Mouse (Mus musculus) hindbrain, embryonic 12.5 days (tissue): ENCODE measurements around the gene Slc2a3. TPM values are rescaled to one million over a fixed set of nuclear protein-coding genes. Genes with fewer than 3 reads are reported as not detected.

Experiments
- ATAC-seq: fragments of 200-750 bp; cut with Nextera tagmentation; 2 replicates; pipeline ENCODE4 v1.8.0; 2017; ENCODE audit warnings: moderate TSS enrichment; ENCODE audit not compliant: low FRiP score
- H3K27ac ChIP-seq: fragments of 300-500 bp; sonication (generic); 2 replicates; pipeline ENCODE4 v1.5.1; 2016; ENCODE audit warnings: mild to moderate bottlenecking
- H3K27me3 ChIP-seq: fragments of 300-500 bp; sonication (generic); 2 replicates; pipeline ENCODE4 v1.6.1; 2016; ENCODE audit warnings: mild to moderate bottlenecking
- H3K36me3 ChIP-seq: fragments of 300-500 bp; sonication (generic); 2 replicates; pipeline ENCODE4 v1.6.1; 2016; ENCODE audit warnings: mild to moderate bottlenecking
- H3K4me1 ChIP-seq: fragments of 300-500 bp; sonication (generic); 2 replicates; pipeline ENCODE4 v1.6.1; 2016
- H3K4me2 ChIP-seq: fragments of 300-500 bp; sonication (generic); replicated peaks from 2 replicates; pipeline ENCODE4 v1.6.1; 2016; ENCODE audit warnings: mild to moderate bottlenecking
- H3K4me3 ChIP-seq: fragments of 300-500 bp; sonication (generic); 2 replicates; pipeline ENCODE4 v1.5.1; 2016; ENCODE audit warnings: mild to moderate bottlenecking
- H3K9ac ChIP-seq: fragments of 300-500 bp; sonication (generic); 2 replicates; pipeline ENCODE4 v1.6.1; 2016; ENCODE audit warnings: mild to moderate bottlenecking, moderate library complexity
- H3K9me3 ChIP-seq: fragments of 300-500 bp; sonication (generic); replicated peaks from 2 replicates; pipeline ENCODE4 v1.6.1; 2016; ENCODE audit warnings: mild to moderate bottlenecking
- WGBS: fragments of 180-500 bp; shearing (Covaris S2); methylation state at CpG from one replicate; pipeline ENCODE4 v1.1.7; 2016; 5-methylcytosine and 5-hydroxymethylcytosine counted together
- polyA plus RNA-seq: library from polyadenylated mRNA; unstranded; fragments of >200 nt; fragmentation: Nextera tagmentation; extraction: Ambion mirVana; gene quantifications from 2 replicates; pipeline ENCODE4 v1.2.1, GENCODE M21; 2016

Slc2a3 gene
- 24.7 and 25.3 TPM in 2 replicates for polyA plus RNA-seq

- Histone ChIP-seq H3K9me3 (no peaks in the 10 kb centered on the region), H3K4me2 (peak within 1 kb of the TSS; percentile 72), H3K4me3 (peak within 1 kb of the TSS; percentile 51), H3K9ac (peak within 1 kb of the TSS; percentile 65), H3K4me1 (0 out of 2 replicates have a peak, but pooled peaks cover 6% of the 10 kb centered on the region), H3K27me3 (peaks cover 26% of the 10 kb centered on the region), H3K27ac (no peak within 1 kb of the TSS; the same call in 1 of the 2 replicates), H3K36me3 (no peaks in the 10 kb centered on the region)
- WGBS: under 1% methylated on average over 45 of the region's 46 CpGs
- ATAC-seq: peak; percentile 74
These were observed at the start of gene Slc2a3 for GRCm38 (mm10) chr6:122801301-122801800. TSS of gene Slc2a3 (minus strand) at chr6:122801640.

- no peak overlapping the region for H3K9ac ChIP-seq
- H3K4me2 ChIP-seq: no peak overlapping the region
- H3K9me3 ChIP-seq: no peaks in the 10 kb centered on the region
- no peak overlapping the region for H3K4me3 ChIP-seq
- H3K4me1 ChIP-seq: no peaks in the 10 kb centered on the region
- 74% methylated on average over 6 of the region's 6 CpGs for whole genome bisulfite sequencing
- H3K27me3 ChIP-seq: no peaks in the 10 kb centered on the region
- ATAC-seq: no peak
- H3K27ac ChIP-seq: no peak overlapping the region
- peaks cover 45% of the 10 kb centered on the region for H3K36me3 ChIP-seq
These were observed 42.3 kb upstream of the Slc2a3 start for GRCm38 (mm10) chr6:122843759-122844158.

DNA sequence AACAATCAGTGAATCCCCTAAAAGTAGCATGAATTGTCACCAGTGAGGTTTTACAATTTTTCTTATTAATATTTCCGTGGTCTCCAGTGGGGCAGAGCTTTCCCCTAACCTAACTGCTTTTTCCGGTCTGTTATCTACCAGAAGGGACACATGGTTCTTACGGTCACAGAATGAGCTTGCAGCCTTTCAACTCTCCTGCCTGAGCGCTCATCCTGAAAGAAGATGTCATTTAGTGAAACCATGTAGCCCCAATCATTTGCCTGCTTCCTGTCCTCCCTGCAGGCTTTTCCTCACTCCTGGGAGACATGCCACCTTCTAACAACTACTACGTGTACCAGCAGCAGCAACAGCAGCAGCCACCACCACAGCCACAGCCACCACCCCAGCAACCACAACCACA lies 36.1 kb upstream of the Slc2a3 start:
- no peak overlapping the region for H3K27ac ChIP-seq
- 83% methylated on average over 5 of the region's 5 CpGs for WGBS
- H3K4me2 ChIP-seq: no peak overlapping the region
- H3K36me3 ChIP-seq: peaks cover 70% of the 10 kb centered on the region
- H3K9me3 ChIP-seq: no peaks in the 10 kb centered on the region; the same call in 1 of the 2 replicates
- H3K9ac ChIP-seq: no peak overlapping the region
- H3K27me3 ChIP-seq: no peaks in the 10 kb centered on the region
- no peaks in the 10 kb centered on the region for H3K4me1 ChIP-seq
- H3K4me3 ChIP-seq: no peak overlapping the region
- no peak for ATAC-seq

DNA sequence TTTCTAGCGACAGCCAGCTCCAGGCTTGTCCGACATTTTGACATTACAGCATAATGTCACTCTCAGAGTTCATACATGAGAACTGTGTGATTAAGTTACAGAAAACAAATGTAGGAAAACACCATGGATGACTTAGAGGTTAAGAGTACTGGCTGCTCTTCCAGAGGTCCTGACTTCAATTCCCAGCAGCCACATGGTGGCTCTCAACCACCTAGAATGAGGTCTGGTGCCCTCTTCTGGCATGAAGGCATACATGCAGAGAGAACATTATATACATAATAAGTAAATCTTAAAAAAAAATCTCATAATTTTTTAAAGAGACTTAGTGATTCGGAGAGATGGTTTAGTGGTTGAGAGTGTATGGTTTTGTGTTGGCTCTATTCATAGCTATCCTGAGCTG lies 35.5 kb upstream of the Slc2a3 start:
- no peak overlapping the region for H3K9ac ChIP-seq
- 98% methylated on average over 3 of the region's 3 CpGs for WGBS
- H3K4me1 ChIP-seq: no peaks in the 10 kb centered on the region
- H3K4me3 ChIP-seq: no peak overlapping the region
- H3K27ac ChIP-seq: no peak overlapping the region
- H3K4me2 ChIP-seq: no peak overlapping the region
- H3K36me3 ChIP-seq: peaks cover 71% of the 10 kb centered on the region
- H3K27me3 ChIP-seq: no peaks in the 10 kb centered on the region
- ATAC-seq: no peak
- no peaks in the 10 kb centered on the region; the same call in 1 of the 2 replicates for H3K9me3 ChIP-seq

- Histone ChIP-seq H3K9me3 (no peaks in the 10 kb centered on the region; the same call in 1 of the 2 replicates), H3K27me3 (no peaks in the 10 kb centered on the region), H3K9ac (no peak overlapping the region), H3K4me1 (no peaks in the 10 kb centered on the region), H3K4me2 (no peak overlapping the region), H3K27ac (no peak overlapping the region), H3K36me3 (peaks cover 57% of the 10 kb centered on the region), H3K4me3 (no peak overlapping the region)
- 72% methylated on average over 4 of the region's 4 CpGs for WGBS
- ATAC-seq: no peak
These were observed 32.9 kb upstream of the Slc2a3 start for GRCm38 (mm10) chr6:122834365-122834764.

GRCm38 (mm10) chr6:122832880-122833279 lies 31.4 kb upstream of the Slc2a3 start:
- Histone ChIP-seq H3K4me2 (no peak overlapping the region), H3K27me3 (no peaks in the 10 kb centered on the region), H3K4me1 (no peaks in the 10 kb centered on the region), H3K4me3 (no peak overlapping the region), H3K27ac (no peak overlapping the region), H3K9me3 (no peaks in the 10 kb centered on the region; the same call in 1 of the 2 replicates), H3K9ac (no peak overlapping the region), H3K36me3 (peaks cover 45% of the 10 kb centered on the region)
- WGBS: 89% methylated on average over 7 of the region's 7 CpGs
- ATAC-seq: no peak

- no peaks in the 10 kb centered on the region for H3K9me3 ChIP-seq
- no peak overlapping the region for H3K27ac ChIP-seq
- peaks cover 10% of the 10 kb centered on the region; the same call in 1 of the 2 replicates for H3K4me1 ChIP-seq
- no peaks in the 10 kb centered on the region for H3K27me3 ChIP-seq
- H3K4me3 ChIP-seq: no peak overlapping the region
- ATAC-seq: no peak
- peaks cover 16% of the 10 kb centered on the region for H3K36me3 ChIP-seq
- no peak overlapping the region for H3K4me2 ChIP-seq
- no peak overlapping the region for H3K9ac ChIP-seq
- WGBS: 49% methylated on average over 13 of the region's 13 CpGs
These were observed 26.6 kb upstream of the Slc2a3 start for GRCm38 (mm10) chr6:122828086-122828485.

DNA sequence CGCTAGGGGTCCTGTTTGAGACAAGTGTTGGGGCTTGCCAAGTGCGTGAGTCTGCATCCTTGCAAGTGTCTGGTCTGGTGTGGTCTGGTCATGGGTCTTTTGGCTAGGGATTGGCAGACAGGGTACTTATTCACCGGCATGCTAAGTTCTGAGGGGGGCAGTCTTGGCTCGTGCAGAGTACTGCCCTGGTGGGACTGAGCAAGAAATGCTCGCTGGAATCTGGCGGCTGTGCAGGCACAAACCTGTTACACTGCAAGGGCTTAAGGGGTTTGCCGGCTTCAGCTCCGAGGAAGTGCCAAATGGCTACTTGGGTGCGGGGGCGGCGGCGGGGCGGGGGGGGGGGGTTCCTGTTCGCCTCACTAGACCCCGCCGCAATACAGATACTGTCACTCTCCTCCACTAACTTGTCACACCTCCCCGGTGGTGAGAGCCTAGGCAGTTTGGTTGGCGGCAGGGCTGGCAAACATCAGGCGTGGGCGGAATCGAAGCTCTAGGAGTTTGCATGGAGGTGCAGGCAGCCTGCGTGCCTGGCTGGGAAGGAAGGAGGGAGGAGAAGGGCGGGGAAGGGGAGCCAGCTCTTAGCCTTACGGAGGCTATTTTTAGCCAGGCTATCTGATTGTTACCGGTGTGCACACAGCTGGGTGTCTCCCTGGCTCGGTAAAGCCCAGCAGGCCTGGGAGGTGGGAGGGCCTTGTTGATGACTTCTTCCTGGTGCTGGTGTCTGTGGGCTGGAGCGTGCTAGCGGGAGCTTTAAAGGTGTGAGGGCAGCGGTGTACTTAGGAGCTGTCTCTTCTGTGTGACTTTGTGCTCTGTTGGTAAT lies 24.7 kb upstream of the Slc2a3 start:
- ATAC-seq: peak; percentile 55
- peak overlapping the region; percentile 36 for H3K9ac ChIP-seq
- 6% methylated on average over 29 of the region's 29 CpGs for WGBS
- peak overlapping the region; percentile 62 for H3K4me2 ChIP-seq
- H3K4me3 ChIP-seq: peak overlapping the region; percentile 29
- peaks cover 8% of the 10 kb centered on the region; the same call in 1 of the 2 replicates for H3K36me3 ChIP-seq
- H3K9me3 ChIP-seq: no peaks in the 10 kb centered on the region
- no peak overlapping the region for H3K27ac ChIP-seq
- H3K27me3 ChIP-seq: no peaks in the 10 kb centered on the region
- H3K4me1 ChIP-seq: peaks cover 18% of the 10 kb centered on the region

- no peak for ATAC-seq
- Histone ChIP-seq H3K4me3 (no peak overlapping the region), H3K9me3 (no peaks in the 10 kb centered on the region), H3K27ac (no peak overlapping the region), H3K9ac (no peak overlapping the region), H3K27me3 (no peaks in the 10 kb centered on the region), H3K4me1 (peaks cover 27% of the 10 kb centered on the region), H3K36me3 (peaks cover 8% of the 10 kb centered on the region; the same call in 1 of the 2 replicates), H3K4me2 (no peak overlapping the region)
- 94% methylated on average over 9 of the region's 9 CpGs for WGBS
These were observed 23.7 kb upstream of the Slc2a3 start for GRCm38 (mm10) chr6:122825166-122825565.

DNA sequence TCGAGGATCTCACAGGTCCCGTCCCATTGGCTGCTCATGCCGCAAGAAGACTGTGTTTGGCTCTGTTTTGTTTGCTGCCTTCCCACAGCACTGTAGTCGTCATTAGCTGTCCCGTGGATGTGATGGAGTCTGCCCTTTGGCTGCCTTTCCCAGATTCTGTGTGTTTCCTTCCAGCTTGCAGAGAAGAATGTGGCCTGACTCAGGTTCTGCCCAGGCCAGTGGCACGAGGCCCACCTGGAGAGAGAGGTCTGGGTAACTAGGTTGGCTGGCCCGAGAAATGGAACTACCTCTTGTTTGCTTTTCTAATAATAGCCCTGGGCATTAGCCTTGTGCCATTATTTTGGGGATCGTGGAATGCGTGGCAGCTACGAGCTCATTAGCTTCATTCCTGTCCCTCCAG lies 22.6 kb upstream of the Slc2a3 start:
- Histone ChIP-seq H3K27me3 (no peaks in the 10 kb centered on the region), H3K4me1 (peaks cover 27% of the 10 kb centered on the region), H3K9me3 (no peaks in the 10 kb centered on the region), H3K27ac (no peak overlapping the region), H3K36me3 (no peaks in the 10 kb centered on the region), H3K9ac (no peak overlapping the region), H3K4me3 (no peak overlapping the region), H3K4me2 (no peak overlapping the region)
- 79% methylated on average over 10 of the region's 10 CpGs for WGBS
- no peak for ATAC-seq

GRCm38 (mm10) chr6:122821822-122822221 lies 20.4 kb upstream of the Slc2a3 start:
- peaks cover 27% of the 10 kb centered on the region for H3K4me1 ChIP-seq
- WGBS: 73% methylated on average over 9 of the region's 9 CpGs
- no peaks in the 10 kb centered on the region for H3K36me3 ChIP-seq
- H3K9me3 ChIP-seq: no peaks in the 10 kb centered on the region
- H3K27me3 ChIP-seq: no peaks in the 10 kb centered on the region
- no peak overlapping the region for H3K4me3 ChIP-seq
- H3K9ac ChIP-seq: no peak overlapping the region
- H3K27ac ChIP-seq: no peak overlapping the region
- ATAC-seq: no peak
- peak overlapping the region; percentile 84 for H3K4me2 ChIP-seq

DNA sequence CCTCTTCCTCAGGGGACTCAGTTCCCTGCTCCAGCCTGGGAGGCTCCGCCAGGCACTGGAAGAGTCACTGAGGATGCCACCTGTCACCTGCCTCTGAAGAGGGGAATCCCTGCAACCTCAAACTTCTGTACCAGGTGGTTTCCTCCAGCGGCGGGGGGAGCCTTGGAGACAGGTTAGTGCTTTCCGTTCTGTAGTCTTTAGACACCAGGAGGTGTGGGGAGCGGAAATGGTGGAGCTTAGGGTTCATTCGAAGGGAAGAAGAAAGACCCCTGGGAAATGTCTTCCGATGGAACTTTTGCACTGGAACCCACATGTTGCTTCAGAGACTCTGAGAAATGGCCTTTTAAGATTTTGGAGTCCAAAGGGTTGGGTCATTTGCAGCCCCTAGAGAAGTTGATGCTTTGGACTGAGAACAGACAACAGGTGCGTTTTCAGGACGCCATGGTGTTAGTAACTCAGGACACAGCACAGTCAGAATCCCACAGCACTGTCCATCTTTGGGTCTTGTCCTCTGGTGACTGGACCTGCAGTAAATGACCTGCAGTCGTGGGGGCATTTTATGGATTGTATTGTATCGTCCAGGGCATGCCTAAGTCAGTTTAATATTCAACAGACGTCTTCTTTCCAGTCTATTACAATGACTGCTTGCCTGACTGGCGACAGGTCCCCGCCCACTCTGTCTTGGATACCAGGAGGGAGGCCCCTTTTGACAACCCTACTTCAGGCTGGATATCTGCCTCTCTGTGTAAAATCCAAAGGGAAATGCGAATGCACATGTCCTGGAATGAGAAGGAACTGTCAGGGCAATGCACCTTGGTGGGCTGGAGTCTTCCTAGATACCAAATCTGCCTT lies 19.6 kb upstream of the Slc2a3 start:
- peak overlapping the region; percentile 94 for H3K9ac ChIP-seq
- H3K27ac ChIP-seq: no peak overlapping the region
- 23% methylated on average over 15 of the region's 15 CpGs for WGBS
- peaks cover 20% of the 10 kb centered on the region for H3K4me1 ChIP-seq
- no peaks in the 10 kb centered on the region for H3K27me3 ChIP-seq
- H3K36me3 ChIP-seq: no peaks in the 10 kb centered on the region
- no peaks in the 10 kb centered on the region for H3K9me3 ChIP-seq
- peak; percentile 69; the same call in 1 of the 2 replicates for ATAC-seq
- H3K4me3 ChIP-seq: peak overlapping the region; percentile 91
- H3K4me2 ChIP-seq: peak overlapping the region; percentile 84
